Mouse (Mus musculus): ENCODE measurements at regions not wholly inside any gene's neighbourhood (a gene's known extent, or its start where the extent isn't known, plus 50 kb on each side); places are given as distances from the start of the nearest gene placed in this dataset.

GRCm38 (mm10) chr19:59738541-59738940 is 204.9 kb downstream of the Rab11fip2 start:
- no peaks in the 10 kb centered on the region for H3K36me3 ChIP-seq (ENCODE audit: control insufficient read depth in 1 of 2, insufficient read depth in 2 of 2, low read length in 2 of 2)
- H3K79me2 ChIP-seq (ENCODE audit: control insufficient read depth, insufficient read depth, low read length, poor library complexity): no peaks in the 10 kb centered on the region
- H3K27ac ChIP-seq (ENCODE audit: control insufficient read depth, low read depth, low read length): no peak overlapping the region
- peaks cover 1 to 3% of the 10 kb centered on the region in 2 experiments; a peak in 1 of 4 replicates for H3K27me3 ChIP-seq (ENCODE audit: control insufficient read depth in 1 of 2, insufficient read depth in 2 of 2, low read length in 2 of 2)
- no peak overlapping the region for H3K4me3 ChIP-seq (ENCODE audit: control insufficient read depth in 1 of 2, insufficient read depth in 1 of 2, low read depth in 2 of 2, low read length in 2 of 2)
- no peak for TF ChIP-seq ZKSCAN1 (IDR thresholded peaks at IDR 0.05; ENCODE audit: low read depth, low read length)
- TF ChIP-seq CHD1 (IDR thresholded peaks at IDR 0.05; ENCODE audit: low read depth, low read length): no peak
- no peak for TF ChIP-seq CTCF (IDR thresholded peaks at IDR 0.05 in 2 of 3, conservative IDR thresholded peaks at IDR 0.05 in 1 of 3; ENCODE audit: control insufficient read depth in 1 of 3, insufficient read depth in 1 of 3, low read depth in 2 of 3, low read length in 3 of 3, poor library complexity in 1 of 3, severe bottlenecking in 1 of 3)
- TF ChIP-seq RCOR1 (IDR thresholded peaks at IDR 0.05; ENCODE audit: low read depth, low read length): no peak
- TF ChIP-seq MYC (IDR thresholded peaks at IDR 0.05; ENCODE audit: low read depth, low read length): no peak
- no peak for TF ChIP-seq USF1 (IDR thresholded peaks at IDR 0.05; ENCODE audit: low read depth, low read length)
- TF ChIP-seq ZMIZ1 (IDR thresholded peaks at IDR 0.05; ENCODE audit: low read depth, low read length): no peak
- no peak for TF ChIP-seq RAD21 (IDR thresholded peaks at IDR 0.05; ENCODE audit: low read depth, low read length)
- TF ChIP-seq UBTF (IDR thresholded peaks at IDR 0.05; ENCODE audit: borderline replicate concordance, insufficient read depth, low read depth, low read length): no peak
- TF ChIP-seq ZNF384 (IDR thresholded peaks at IDR 0.05; ENCODE audit: low read depth, low read length): no peak
- no peak for TF ChIP-seq NELFE (IDR thresholded peaks at IDR 0.05; ENCODE audit: low read depth, low read length)
- TF ChIP-seq POLR2AphosphoS5 (IDR thresholded peaks at IDR 0.05; ENCODE audit: borderline replicate concordance, low read depth, low read length): no peak
- TF ChIP-seq E2F4 (IDR thresholded peaks at IDR 0.05; ENCODE audit: borderline replicate concordance, low read depth, low read length): no peak
- TF ChIP-seq BHLHE40 (IDR thresholded peaks at IDR 0.05; ENCODE audit: borderline replicate concordance, low read depth, low read length): no peak
- TF ChIP-seq TAL1 (IDR thresholded peaks at IDR 0.05; ENCODE audit: low read length): no peak
- TF ChIP-seq JUND (IDR thresholded peaks at IDR 0.05; ENCODE audit: low read depth, low read length): no peak
- TF ChIP-seq POLR2A (IDR thresholded peaks at IDR 0.05; ENCODE audit: control insufficient read depth in 1 of 2, insufficient read depth in 1 of 2, low read depth in 1 of 2, low read length in 2 of 2, poor library complexity in 1 of 2): no peak
- TF ChIP-seq KAT2A (conservative IDR thresholded peaks at IDR 0.05; ENCODE audit: low read depth, low read length): no peak
- TF ChIP-seq ETS1 (IDR thresholded peaks at IDR 0.05; ENCODE audit: low read depth, low read length): no peak
- H3K9ac ChIP-seq (ENCODE audit: control insufficient read depth, low read depth, low read length, poor library complexity, severe bottlenecking): no peak overlapping the region
- H3K9me3 ChIP-seq (replicated peaks; ENCODE audit: insufficient read depth, low read length): no peaks in the 10 kb centered on the region
- H3K4me1 ChIP-seq (ENCODE audit: control insufficient read depth in 1 of 2, insufficient read depth in 2 of 2, low read length in 2 of 2): no peaks in the 10 kb centered on the region
- no peak for DNase-seq (ENCODE audit: low read depth, low spot score)

GRCm38 (mm10) chr19:59742946-59743345 is 200.5 kb downstream of the Rab11fip2 start:
- H3K9me3 ChIP-seq (replicated peaks; ENCODE audit: insufficient read depth, low read length): no peaks in the 10 kb centered on the region
- H3K4me3 ChIP-seq (ENCODE audit: control insufficient read depth in 1 of 2, insufficient read depth in 1 of 2, low read depth in 2 of 2, low read length in 2 of 2): no peak overlapping the region
- H3K9ac ChIP-seq (ENCODE audit: control insufficient read depth, low read depth, low read length, poor library complexity, severe bottlenecking): no peak overlapping the region
- peak; percentile 45; the same call in 1 of the 2 replicates for TF ChIP-seq MAX (IDR thresholded peaks at IDR 0.05; ENCODE audit: low read length)
- TF ChIP-seq ZC3H11A (IDR thresholded peaks at IDR 0.05; ENCODE audit: low read depth, low read length): peak; percentile 77
- peak; percentile 41; the same call in 1 of the 2 replicates for TF ChIP-seq MYC (IDR thresholded peaks at IDR 0.05; ENCODE audit: low read depth, low read length)
- TF ChIP-seq SMC3 (IDR thresholded peaks at IDR 0.05; ENCODE audit: low read depth, low read length): peak; percentile 96
- TF ChIP-seq MXI1 (IDR thresholded peaks at IDR 0.05; ENCODE audit: low read depth, low read length): 0 out of 2 replicates have a peak, but pooled peaks have one; percentile 30
- peak; percentile 49 to 89 (median 71) for TF ChIP-seq CTCF (IDR thresholded peaks at IDR 0.05 in 2 of 3, conservative IDR thresholded peaks at IDR 0.05 in 1 of 3; ENCODE audit: control insufficient read depth in 1 of 3, insufficient read depth in 1 of 3, low read depth in 2 of 3, low read length in 3 of 3, poor library complexity in 1 of 3, severe bottlenecking in 1 of 3)
- TF ChIP-seq RAD21 (IDR thresholded peaks at IDR 0.05; ENCODE audit: low read depth, low read length): peak; percentile 77
- no peak for TF ChIP-seq KAT2A (conservative IDR thresholded peaks at IDR 0.05; ENCODE audit: low read depth, low read length)
- TF ChIP-seq TBP (IDR thresholded peaks at IDR 0.05; ENCODE audit: low read depth, low read length): no peak
- no peak for TF ChIP-seq SIN3A (IDR thresholded peaks at IDR 0.05; ENCODE audit: low read length)
- no peaks in the 10 kb centered on the region for H3K4me1 ChIP-seq (ENCODE audit: control insufficient read depth in 1 of 2, insufficient read depth in 2 of 2, low read length in 2 of 2)
- no peaks in the 10 kb centered on the region for H3K36me3 ChIP-seq (ENCODE audit: control insufficient read depth in 1 of 2, insufficient read depth in 2 of 2, low read length in 2 of 2)
- H3K27me3 ChIP-seq (ENCODE audit: control insufficient read depth in 1 of 2, insufficient read depth in 2 of 2, low read length in 2 of 2): peaks cover 3% of the 10 kb centered on the region in 2 experiments; a peak in 3 of 4 replicates
- H3K27ac ChIP-seq (ENCODE audit: control insufficient read depth, low read depth, low read length): no peak overlapping the region
- no peaks in the 10 kb centered on the region for H3K79me2 ChIP-seq (ENCODE audit: control insufficient read depth, insufficient read depth, low read length, poor library complexity)
- DNase-seq (ENCODE audit: low read depth, low spot score): peak; percentile 65
